Mouse (Mus musculus) hindbrain, embryonic 14.5 days (tissue): ENCODE data around the gene Shh. TPM values are rescaled to one million over a fixed set of nuclear protein-coding genes. Genes with fewer than 3 reads are reported as not detected.

ENCODE experiments used
- ATAC-seq: fragments of 200-750 bp; cut with Nextera tagmentation; 2 replicates; pipeline ENCODE4 v1.8.0; 2017; ENCODE audit warnings: moderate number of reproducible peaks, mild to moderate bottlenecking, moderate TSS enrichment, moderate library complexity; ENCODE audit not compliant: low FRiP score
- DNase-seq: peaks from one replicate; pipeline ENCODE4 v3.0.0-alpha.2; 2015; ENCODE audit warnings: low spot score
- H3K27ac ChIP-seq: fragments of 300-500 bp; sonication (generic); 2 replicates; pipeline ENCODE4 v1.5.1; 2014; ENCODE audit warnings: mild to moderate bottlenecking, moderate library complexity
- H3K27me3 ChIP-seq: fragments of 300-500 bp; sonication (generic); 2 replicates; pipeline ENCODE4 v1.6.1; 2014; ENCODE audit warnings: mild to moderate bottlenecking, low read length, mixed read lengths; ENCODE audit not compliant: control insufficient read depth, insufficient read depth
- H3K36me3 ChIP-seq: fragments of 300-500 bp; sonication (generic); replicated peaks from 2 replicates; pipeline ENCODE4 v1.6.1; 2014; ENCODE audit not compliant: control insufficient read depth, insufficient read depth
- H3K4me1 ChIP-seq: fragments of 300-500 bp; sonication (generic); replicated peaks from 2 replicates; pipeline ENCODE4 v1.6.1; 2014; ENCODE audit warnings: antibody characterized with exemption, low read length, mixed read lengths; ENCODE audit not compliant: control insufficient read depth, insufficient read depth
- H3K4me2 ChIP-seq: fragments of 300-500 bp; sonication (generic); replicated peaks from 2 replicates; pipeline ENCODE4 v1.6.1; 2014; ENCODE audit warnings: mild to moderate bottlenecking, moderate library complexity
- H3K4me3 ChIP-seq: fragments of 300-500 bp; sonication (generic); replicated peaks from 2 replicates; pipeline ENCODE4 v1.5.1; 2014; ENCODE audit warnings: mild to moderate bottlenecking, low read length
- H3K9ac ChIP-seq: fragments of 300-500 bp; sonication (generic); 2 replicates; pipeline ENCODE4 v1.6.1; 2014
- H3K9me3 ChIP-seq: fragments of 300-500 bp; sonication (generic); 2 replicates; pipeline ENCODE4 v1.6.1; 2016; ENCODE audit warnings: low read length; ENCODE audit not compliant: control insufficient read depth
- WGBS: fragments of 180-500 bp; shearing (Covaris S2); extraction: QIAGEN DNeasy Blood & Tissue Kit; methylation state at CpG from one replicate; pipeline ENCODE4 v1.1.7; 2014; 5-methylcytosine and 5-hydroxymethylcytosine counted together
- polyA plus RNA-seq: library from polyadenylated mRNA; unstranded; fragments of >200 nt; fragmentation: Nextera tagmentation; extraction: Ambion mirVana; gene quantifications from 2 replicates; pipeline ENCODE4 v1.2.1, GENCODE M21; 2014

Gene Shh
- polyA plus RNA-seq, 1 experiment from 2014 or later = 1.3 TPM

DNA sequence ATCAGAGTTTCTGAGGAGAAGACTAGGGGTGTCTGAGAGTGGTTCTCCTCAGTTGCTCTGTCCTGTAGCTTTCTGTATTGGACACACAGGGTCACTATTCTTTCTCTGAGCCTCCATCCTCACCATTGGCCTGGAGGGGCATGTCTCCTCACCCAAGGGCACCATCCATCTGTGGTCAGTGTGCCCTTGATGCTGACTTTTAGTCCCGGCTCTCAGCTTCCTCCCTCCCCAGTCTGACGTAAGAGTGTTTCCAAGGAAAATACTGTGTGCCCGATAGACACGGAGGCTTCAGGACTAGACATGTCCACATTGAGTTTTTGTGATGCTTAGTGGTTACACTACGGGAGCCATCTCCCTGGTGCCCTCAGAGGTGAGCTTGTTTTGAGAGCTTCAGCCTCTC, 6.5 kb upstream of the Shh start:
- Histone ChIP-seq H3K4me2 (no peak overlapping the region), H3K36me3 (no peaks in the 10 kb centered on the region), H3K4me3 (no peak overlapping the region), H3K4me1 (no peaks in the 10 kb centered on the region), H3K27ac (no peak overlapping the region), H3K9ac (no peak overlapping the region), H3K27me3 (peaks cover 16% of the 10 kb centered on the region), H3K9me3 (no peaks in the 10 kb centered on the region)
- ATAC-seq = no peak
- 88% methylated on average over 5 of the region's 5 CpGs for WGBS
- DNase-seq = no peak

DNA sequence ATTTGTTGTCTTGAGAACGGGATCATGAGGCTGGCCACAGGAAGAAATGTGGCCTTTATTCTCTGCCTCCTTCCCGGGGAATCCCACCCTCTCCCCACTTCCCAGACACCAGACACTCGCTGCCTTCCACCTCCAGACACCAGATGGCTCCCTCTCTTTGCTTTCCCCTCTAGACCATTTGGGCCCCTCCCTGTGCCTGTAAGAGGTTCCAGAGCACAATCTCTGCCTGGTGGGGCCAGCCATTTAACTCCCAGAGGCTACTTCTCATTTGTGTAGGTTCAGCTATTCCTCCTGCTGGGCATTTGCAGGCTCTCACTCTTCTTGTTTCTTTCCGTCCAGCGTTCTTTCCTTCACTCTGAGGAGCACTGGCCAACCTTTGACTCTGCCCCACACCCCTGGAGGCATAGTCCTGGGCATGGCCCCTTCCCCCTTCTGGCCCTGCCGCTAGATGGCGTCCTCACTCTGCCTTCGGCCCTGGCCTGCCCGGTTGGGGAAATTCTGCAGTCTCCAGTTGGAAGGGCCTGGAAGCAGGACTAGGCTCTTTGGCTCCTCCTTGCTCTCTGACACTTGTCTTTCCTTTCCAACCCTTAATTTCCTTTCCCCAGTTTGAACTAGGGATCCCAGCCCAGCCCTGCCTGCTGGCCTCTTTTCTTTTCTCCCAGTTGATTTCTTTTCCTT, 2.6 kb upstream of the Shh start:
- WGBS = 9% methylated on average over 9 of the region's 9 CpGs
- Histone ChIP-seq H3K27me3 (peaks cover 52% of the 10 kb centered on the region), H3K4me1 (no peaks in the 10 kb centered on the region), H3K36me3 (no peaks in the 10 kb centered on the region), H3K9ac (no peak overlapping the region), H3K9me3 (no peaks in the 10 kb centered on the region), H3K27ac (no peak overlapping the region), H3K4me3 (no peak overlapping the region), H3K4me2 (no peak overlapping the region)
- peak; percentile 51 for DNase-seq
- no peak for ATAC-seq

DNA sequence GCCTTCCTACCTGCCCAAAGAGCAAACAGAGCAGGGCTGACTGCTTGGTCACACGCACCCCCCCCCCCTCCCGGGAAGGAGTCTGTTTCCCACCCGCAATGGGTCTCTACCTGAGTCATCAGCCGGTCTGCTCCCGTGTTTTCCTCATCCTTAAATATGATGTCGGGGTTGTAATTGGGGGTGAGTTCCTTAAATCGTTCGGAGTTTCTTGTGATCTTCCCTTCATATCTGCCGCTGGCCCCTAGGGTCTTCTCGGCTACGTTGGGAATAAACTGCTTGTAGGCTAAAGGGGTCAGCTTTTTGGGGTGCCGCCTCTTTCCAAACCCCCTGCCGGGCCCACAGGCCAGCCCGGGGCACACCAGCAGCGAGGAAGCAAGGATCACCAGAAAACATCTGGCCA, 705 bp downstream of the Shh start:
- H3K4me3 ChIP-seq = peak overlapping the region; percentile 60
- peak overlapping the region; percentile 68 for H3K27ac ChIP-seq
- ATAC-seq = no peak
- H3K9ac ChIP-seq = peak overlapping the region; percentile 52
- no peaks in the 10 kb centered on the region for H3K9me3 ChIP-seq
- H3K4me1 ChIP-seq = 0 out of 2 replicates have a peak, but pooled peaks cover 6% of the 10 kb centered on the region
- DNase-seq = no peak
- WGBS = 0% methylated on average over 15 of the region's 15 CpGs
- peaks cover 85% of the 10 kb centered on the region for H3K27me3 ChIP-seq
- H3K36me3 ChIP-seq = no peaks in the 10 kb centered on the region
- peak overlapping the region; percentile 95 for H3K4me2 ChIP-seq

DNA sequence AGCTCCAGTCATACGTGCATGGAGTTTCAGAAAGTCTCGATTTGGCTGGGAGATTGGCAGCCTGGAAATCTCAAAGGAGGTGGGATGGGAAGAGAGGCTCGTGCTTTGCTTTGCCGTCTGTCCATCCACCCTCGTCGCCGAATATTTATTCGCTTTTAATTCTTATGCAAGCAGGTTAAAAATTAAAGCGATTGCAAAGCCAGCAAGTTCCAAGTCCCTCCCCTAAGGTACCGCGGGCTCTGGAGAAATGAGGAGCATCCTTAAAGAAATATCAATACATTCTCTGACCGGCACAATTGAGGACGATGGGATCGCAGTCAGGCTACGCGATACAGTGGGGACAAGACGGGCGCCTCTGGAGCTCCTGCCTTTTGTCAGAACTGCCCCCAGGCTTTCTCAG, 1.5 kb downstream of the Shh start:
- H3K4me1 ChIP-seq = 0 out of 2 replicates have a peak, but pooled peaks cover 6% of the 10 kb centered on the region
- H3K9ac ChIP-seq = peak overlapping the region; percentile 52
- 1% methylated on average over 18 of the region's 18 CpGs for WGBS
- no peak overlapping the region for H3K27ac ChIP-seq
- peak overlapping the region; percentile 60 for H3K4me3 ChIP-seq
- H3K36me3 ChIP-seq = no peaks in the 10 kb centered on the region
- no peak for ATAC-seq
- peak overlapping the region; percentile 95 for H3K4me2 ChIP-seq
- H3K27me3 ChIP-seq = peaks cover 93% of the 10 kb centered on the region
- DNase-seq = no peak
- no peaks in the 10 kb centered on the region for H3K9me3 ChIP-seq

DNA sequence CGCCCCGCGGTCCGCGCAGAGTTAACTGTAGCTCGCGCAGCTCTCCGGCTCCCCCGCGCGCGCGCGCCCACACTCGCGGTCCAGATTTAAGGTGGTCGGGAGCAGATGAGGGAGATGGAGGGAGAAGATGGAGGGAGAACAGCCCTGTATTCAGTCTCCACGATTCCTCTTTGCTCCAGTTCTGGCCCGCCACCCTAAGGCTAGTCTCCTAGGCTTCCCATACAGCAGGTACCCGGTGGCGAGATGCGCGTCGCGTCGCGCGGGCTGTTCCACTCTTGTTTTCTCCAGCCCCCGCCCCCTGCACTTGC, 2.0 kb downstream of the Shh start:
- ATAC-seq = peak; percentile 72
- under 1% methylated on average over 29 of the region's 29 CpGs for WGBS
- Histone ChIP-seq H3K4me1 (0 out of 2 replicates have a peak, but pooled peaks cover 6% of the 10 kb centered on the region), H3K9ac (peak overlapping the region; percentile 52), H3K27ac (0 out of 2 replicates have a peak overlapping the region, but pooled peaks have one; percentile 60), H3K27me3 (peaks cover 96% of the 10 kb centered on the region), H3K36me3 (no peaks in the 10 kb centered on the region), H3K4me2 (peak overlapping the region; percentile 95), H3K9me3 (no peaks in the 10 kb centered on the region), H3K4me3 (peak overlapping the region; percentile 60)
- peak; percentile 72 for DNase-seq

DNA sequence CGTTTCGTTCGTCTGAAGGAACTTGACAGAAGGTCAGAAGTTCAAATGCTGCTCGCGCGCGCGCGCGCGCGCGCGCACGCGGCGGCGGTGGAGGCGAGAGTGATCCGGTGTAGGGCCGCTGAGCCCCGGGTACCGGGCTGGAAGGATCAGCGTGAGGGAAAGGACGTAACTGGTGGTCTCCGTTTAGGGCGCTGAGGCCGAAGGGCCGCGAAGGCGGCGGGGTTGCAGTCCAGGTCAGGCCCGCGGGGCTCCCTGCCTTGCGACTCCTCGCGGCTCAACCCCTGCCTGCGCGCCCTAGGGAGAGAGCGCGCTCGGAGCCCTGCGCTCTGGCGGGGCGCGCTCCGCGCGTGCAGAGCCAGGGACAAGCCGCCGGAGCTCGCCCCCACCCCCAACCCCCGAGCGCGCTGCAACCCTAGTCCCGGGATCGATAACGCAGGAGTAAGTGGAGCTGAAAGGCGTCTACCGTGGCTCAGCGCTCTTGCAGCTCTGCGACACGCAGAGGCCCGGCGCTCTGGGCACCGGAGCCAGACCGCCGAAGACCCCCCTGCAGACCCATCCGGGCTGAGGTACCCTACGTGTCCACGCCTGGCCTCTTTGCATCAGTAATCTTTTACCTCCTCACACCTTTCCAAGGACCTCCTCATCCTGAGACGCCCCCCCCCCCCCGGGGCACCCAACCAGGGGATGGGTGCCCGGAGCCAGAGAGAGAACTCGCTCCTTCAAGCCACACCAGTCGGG, 2.5 kb downstream of the Shh start:
- no peaks in the 10 kb centered on the region for H3K36me3 ChIP-seq
- H3K9ac ChIP-seq = peak overlapping the region; percentile 52
- 0 out of 2 replicates have a peak overlapping the region, but pooled peaks have one; percentile 60 for H3K27ac ChIP-seq
- peak overlapping the region; percentile 95 for H3K4me2 ChIP-seq
- peaks cover 10% of the 10 kb centered on the region; the same call in 1 of the 2 replicates for H3K4me1 ChIP-seq
- H3K27me3 ChIP-seq = peaks cover 96% of the 10 kb centered on the region
- ATAC-seq (peak; percentile 47), DNase-seq (no peak)
- no peaks in the 10 kb centered on the region for H3K9me3 ChIP-seq
- peak overlapping the region; percentile 60 for H3K4me3 ChIP-seq
- under 1% methylated on average over 74 of the region's 76 CpGs for WGBS

DNA sequence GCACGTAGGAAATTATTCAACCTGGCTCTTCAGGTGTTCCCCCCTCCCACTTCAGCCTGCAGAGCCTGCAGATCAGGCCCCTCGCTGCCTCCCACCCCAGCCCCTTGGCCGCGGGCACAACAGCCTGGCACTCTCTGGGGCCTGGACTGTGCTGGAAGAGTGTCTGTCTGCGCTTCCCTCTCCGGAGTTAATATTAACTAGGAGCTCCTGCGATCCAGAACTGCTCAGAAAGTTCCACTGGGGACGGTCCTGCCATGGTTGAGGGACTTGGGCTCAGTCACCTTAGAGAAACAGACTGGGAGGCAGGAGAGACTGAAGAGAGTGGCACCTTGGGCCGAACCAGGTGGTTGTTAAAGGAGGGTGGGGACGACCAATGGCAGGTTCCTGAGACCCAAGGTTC, 3.4 kb downstream of the Shh start:
- Histone ChIP-seq H3K9ac (peak overlapping the region; percentile 52; the same call in 1 of the 2 replicates), H3K4me3 (peak overlapping the region; percentile 60), H3K9me3 (no peaks in the 10 kb centered on the region), H3K4me1 (peaks cover 11% of the 10 kb centered on the region; the same call in 1 of the 2 replicates), H3K27me3 (peaks cover 96% of the 10 kb centered on the region), H3K27ac (no peak overlapping the region), H3K36me3 (no peaks in the 10 kb centered on the region), H3K4me2 (peak overlapping the region; percentile 95)
- no peak for DNase-seq
- ATAC-seq = no peak
- WGBS = 3% methylated on average over 10 of the region's 10 CpGs

DNA sequence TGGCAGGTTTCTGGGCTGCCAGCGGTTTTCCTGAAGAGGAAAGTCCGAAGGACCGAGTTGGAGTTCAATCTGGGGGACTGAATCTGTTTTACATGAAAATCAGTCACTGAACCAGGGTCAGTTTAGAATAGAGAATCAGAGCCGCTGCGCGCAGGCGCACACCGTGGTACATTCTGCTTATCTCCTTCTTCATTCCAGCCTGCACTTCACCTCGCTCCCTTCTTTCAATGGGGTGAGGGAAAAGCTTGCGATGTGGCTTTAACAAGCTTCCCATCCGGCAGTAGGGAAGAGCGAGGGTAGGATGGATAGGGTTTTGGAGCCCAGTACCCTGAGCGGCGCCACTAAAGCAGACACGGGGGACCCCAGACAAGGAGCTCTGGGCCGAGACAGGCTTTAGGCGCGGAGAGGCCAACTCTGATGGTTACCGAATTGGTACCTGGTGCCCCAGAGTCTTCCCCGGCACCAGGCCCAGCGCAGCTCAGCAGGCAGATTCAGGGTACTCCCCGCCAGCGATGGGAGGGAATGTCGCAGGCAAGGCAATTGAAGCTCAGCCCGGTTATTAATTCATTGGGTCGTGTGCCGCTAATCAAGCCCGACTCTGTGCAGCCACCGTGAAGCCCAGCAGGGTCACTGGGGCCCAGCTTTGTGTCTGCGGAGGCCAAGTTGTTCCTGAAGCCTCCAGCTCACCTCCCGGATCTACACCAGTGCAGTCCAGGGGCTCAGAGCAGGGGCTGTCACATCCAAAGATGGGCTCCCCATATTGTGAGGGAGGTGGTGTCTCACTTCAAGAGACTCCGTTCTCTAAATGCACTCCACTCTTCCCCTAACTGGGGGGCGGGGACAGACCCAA, 4.1 kb downstream of the Shh start:
- H3K9me3 ChIP-seq = no peaks in the 10 kb centered on the region
- peaks cover 18% of the 10 kb centered on the region for H3K4me1 ChIP-seq
- peak overlapping the region; percentile 60 for H3K4me3 ChIP-seq
- no peak overlapping the region for H3K27ac ChIP-seq
- peaks cover 96% of the 10 kb centered on the region for H3K27me3 ChIP-seq
- H3K9ac ChIP-seq = 0 out of 2 replicates have a peak overlapping the region, but pooled peaks have one; percentile 35
- H3K4me2 ChIP-seq = peak overlapping the region; percentile 95
- peak; percentile 50 for DNase-seq
- WGBS = under 1% methylated on average over 33 of the region's 33 CpGs
- ATAC-seq = no peak
- no peaks in the 10 kb centered on the region for H3K36me3 ChIP-seq

DNA sequence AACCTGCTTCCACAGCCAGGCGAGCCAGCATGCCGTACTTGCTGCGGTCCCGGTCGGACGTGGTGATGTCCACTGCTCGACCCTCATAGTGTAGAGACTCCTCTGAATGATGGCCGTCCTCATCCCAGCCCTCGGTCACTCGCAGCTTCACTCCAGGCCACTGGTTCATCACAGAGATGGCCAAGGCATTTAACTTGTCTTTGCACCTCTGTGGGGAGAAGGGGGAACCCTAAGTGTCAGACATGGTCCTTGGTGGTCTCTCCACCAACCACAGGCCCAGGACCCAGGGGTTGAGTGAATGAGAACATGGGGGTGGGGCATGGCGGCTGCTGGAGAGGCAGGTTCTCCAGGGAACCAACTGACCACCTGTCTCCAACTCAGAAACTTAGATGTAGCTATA, 5.7 kb downstream of the Shh start:
- Histone ChIP-seq H3K27ac (no peak overlapping the region), H3K4me2 (no peak overlapping the region), H3K36me3 (no peaks in the 10 kb centered on the region), H3K9ac (no peak overlapping the region), H3K9me3 (no peaks in the 10 kb centered on the region), H3K4me3 (no peak overlapping the region), H3K4me1 (peaks cover 22% of the 10 kb centered on the region), H3K27me3 (peaks cover 99% of the 10 kb centered on the region)
- 8% methylated on average over 11 of the region's 11 CpGs for WGBS
- DNase-seq = no peak
- ATAC-seq = no peak
